Mouse (Mus musculus) MEL (cell line): ENCODE data around the gene Ube2g2.

ENCODE experiments used
- CHD1 ChIP-seq: IDR thresholded peaks from 2 replicates; pipeline ENCODE4 v1.6.1; 2012; ENCODE audit warnings: low read depth, mild to moderate bottlenecking, inconsistent platforms, low read length, improper control_type of control experiment
- CTCF ChIP-seq, 3 experiments: IDR thresholded peaks in 2 of 3; conservative IDR thresholded peaks in 1 of 3; 2 replicates each; pipeline ENCODE4 v1.5.1; 2011 to 2012; ENCODE audit warnings: low read length in 3 of 3, low read depth in 2 of 3, mild to moderate bottlenecking in 2 of 3, improper control_type of control experiment in 1 of 3, inconsistent platforms in 1 of 3, mixed read lengths in 1 of 3, moderate library complexity in 1 of 3; ENCODE audit not compliant: control insufficient read depth in 1 of 3, insufficient read depth in 1 of 3, poor library complexity in 1 of 3, severe bottlenecking in 1 of 3
- HCFC1 ChIP-seq: IDR thresholded peaks from 2 replicates; pipeline ENCODE4 v1.6.1; 2012; ENCODE audit warnings: low read depth, mild to moderate bottlenecking, inconsistent platforms, low read length, improper control_type of control experiment, moderate library complexity
- MXI1 ChIP-seq: IDR thresholded peaks from 2 replicates; pipeline ENCODE4 v1.6.1; 2011; ENCODE audit warnings: mild to moderate bottlenecking, low read depth, low read length, improper control_type of control experiment
- POLR2A ChIP-seq, 2 experiments: IDR thresholded peaks; 2 replicates each; pipeline ENCODE4 v1.6.1; 2011 to 2012; ENCODE audit warnings: low read length in 2 of 2, mild to moderate bottlenecking in 2 of 2, control low read depth in 1 of 2, improper control_type of control experiment in 1 of 2, low read depth in 1 of 2, moderate library complexity in 1 of 2; ENCODE audit not compliant: control insufficient read depth in 1 of 2, insufficient read depth in 1 of 2, poor library complexity in 1 of 2
- TBP ChIP-seq: IDR thresholded peaks from 2 replicates; pipeline ENCODE4 v1.8.0; 2011; ENCODE audit warnings: low read depth, low read length, improper control_type of control experiment
- UBTF ChIP-seq: IDR thresholded peaks from 2 replicates; pipeline ENCODE4 v1.6.1; 2012; ENCODE audit warnings: low read depth, mild to moderate bottlenecking, inconsistent platforms, low read length, improper control_type of control experiment, moderate library complexity, borderline replicate concordance; ENCODE audit not compliant: insufficient read depth

GRCm38 (mm10) chr10:77582285-77582618, 39.8 kb upstream of the Ube2g2 start:
- TF ChIP-seq UBTF: no peak
- no peak for TF ChIP-seq POLR2A (IDR thresholded peaks at IDR 0.05; ENCODE audit: control insufficient read depth in 1 of 2, insufficient read depth in 1 of 2, low read depth in 1 of 2, low read length in 2 of 2, poor library complexity in 1 of 2)
- TF ChIP-seq CTCF (IDR thresholded peaks at IDR 0.05 in 2 of 3, conservative IDR thresholded peaks at IDR 0.05 in 1 of 3; ENCODE audit: control insufficient read depth in 1 of 3, insufficient read depth in 1 of 3, low read depth in 2 of 3, low read length in 3 of 3, poor library complexity in 1 of 3, severe bottlenecking in 1 of 3): no peak
- TF ChIP-seq CHD1: no peak
- no peak for TF ChIP-seq HCFC1
- no peak for TF ChIP-seq TBP
- TF ChIP-seq MXI1: no peak
